Mouse (Mus musculus) liver, postnatal 0 days (tissue): ENCODE measurements at regions not wholly inside any gene's neighbourhood (a gene's known extent, or its start where the extent isn't known, plus 50 kb on each side); places are given as distances from the start of the nearest gene placed in this dataset.
"Not testable (repeated sequence)": the region's sequence is repeated elsewhere in the genome, so short reads cannot be mapped to it uniquely, and the experiment has no call there.

Source experiments
- CTCF ChIP-seq: sonication (generic); IDR thresholded peaks from 2 replicates; pipeline ENCODE4 v1.5.1; 2016; ENCODE audit warnings: antibody characterized with exemption, low read depth
- EP300 ChIP-seq: IDR thresholded peaks from 2 replicates; pipeline ENCODE4 v1.6.1; 2016; ENCODE audit warnings: antibody characterized with exemption, low read depth, mild to moderate bottlenecking

DNA sequence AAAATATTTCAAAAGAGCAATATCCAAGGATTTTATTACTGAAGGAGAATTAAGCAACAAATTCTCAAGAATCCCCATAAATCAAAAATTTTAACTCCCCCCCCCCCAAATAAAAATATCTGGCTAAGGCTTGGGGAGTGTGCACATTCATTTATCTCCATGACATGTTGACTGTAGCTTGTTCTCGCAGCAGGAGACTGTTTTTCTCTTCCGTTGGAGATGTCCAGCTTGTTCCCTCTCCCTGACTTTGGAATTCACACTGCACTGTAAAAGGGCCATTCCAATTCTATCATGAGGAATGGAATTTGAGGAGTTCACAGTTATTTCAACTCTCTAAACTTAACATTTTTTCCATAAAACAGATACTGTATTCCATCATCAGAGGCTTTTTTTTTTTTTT is 204.1 kb downstream of the Fgf9 start:
- not testable (repeated sequence) for TF ChIP-seq CTCF, EP300
